Mouse (Mus musculus) cortical plate, adult 2 months (tissue): ENCODE measurements around the gene Casc4. TPM values are rescaled to one million over a fixed set of nuclear protein-coding genes. Genes with fewer than 3 reads are reported as not detected.

Source experiments
- H3K27ac ChIP-seq: fragments of 200-500 bp; 2 replicates; pipeline ENCODE4 v1.5.1; 2012; ENCODE audit warnings: low read length, control low read depth, inconsistent platforms; ENCODE audit not compliant: insufficient read depth
- H3K4me1 ChIP-seq: fragments of 200-500 bp; 2 replicates; pipeline ENCODE4 v1.6.1; 2011; ENCODE audit warnings: low read length; ENCODE audit not compliant: control insufficient read depth, insufficient read depth
- H3K4me3 ChIP-seq: fragments of 200-500 bp; 2 replicates; pipeline ENCODE4 v1.5.1; 2011; ENCODE audit warnings: mild to moderate bottlenecking, low read length, control low read depth; ENCODE audit not compliant: insufficient read depth
- CTCF ChIP-seq: fragments of 200-500 bp; IDR thresholded peaks from 2 replicates; pipeline ENCODE4 v1.5.1; 2011; ENCODE audit warnings: mild to moderate bottlenecking, control low read depth, low read length; ENCODE audit not compliant: insufficient read depth; ENCODE audit errors: extremely low read depth
- POLR2A ChIP-seq: fragments of 200-500 bp; IDR thresholded peaks from 2 replicates; pipeline ENCODE4 v1.6.1; 2011; ENCODE audit warnings: mild to moderate bottlenecking, low read length, control low read depth; ENCODE audit not compliant: insufficient read depth; ENCODE audit errors: extremely low read depth
- polyA plus RNA-seq: library from polyadenylated mRNA; depleted of rRNA; stranded (reverse); fragments of >200 nt; gene quantifications from 2 replicates; pipeline ENCODE4 v1.2.3, GENCODE M21; 2012; rRNA removed

The Casc4 gene
- polyA plus RNA-seq, 1 experiment: 36.9 TPM

GRCm38 (mm10) chr2:121957216-121957792 lies 90.5 kb downstream of the Casc4 start:
- Histone ChIP-seq H3K4me3 (peak overlapping the region; percentile 95; the same call in 1 of the 2 replicates), H3K27ac (no peak overlapping the region), H3K4me1 (peaks cover 1% of the 10 kb centered on the region; the same call in 1 of the 2 replicates)
- TF ChIP-seq CTCF (no peak), POLR2A (no peak)

Other genes starting within 250 kb of the Casc4 start
- 47.8 and 54.0 TPM in 2 replicates for gene Frmd5, start 59.9 kb upstream of the Casc4 start, polyA plus RNA-seq
- gene Ctdspl2, start 89.0 kb downstream of the Casc4 start, polyA plus RNA-seq: 14.7 and 14.8 TPM in 2 replicates
- 0.27 and 0.51 TPM in 2 replicates for gene Mageb3, start 89.1 kb downstream of the Casc4 start, polyA plus RNA-seq
- 18.1 and 18.2 TPM in 2 replicates for gene Eif3j1, start 161.6 kb downstream of the Casc4 start, polyA plus RNA-seq